Mouse (Mus musculus) bone marrow, adult 2 months (tissue): ENCODE measurements around the gene Pex13.

Experiments used
- CTCF ChIP-seq: fragments of 200-500 bp; IDR thresholded peaks from 2 replicates; pipeline ENCODE4 v1.5.1; 2011; ENCODE audit warnings: low read length, control low read depth; ENCODE audit not compliant: control insufficient read depth, insufficient read depth
- POLR2A ChIP-seq: fragments of 200-500 bp; IDR thresholded peaks from 2 replicates; pipeline ENCODE4 v1.6.1; 2011; ENCODE audit warnings: low read depth, mild to moderate bottlenecking, control low read depth, low read length, borderline replicate concordance; ENCODE audit not compliant: control insufficient read depth

- TF ChIP-seq CTCF (no peak), POLR2A (no peak)
Measured at GRCm38 (mm10) chr11:23712299-23712698, 46.5 kb upstream of the Pex13 start.
